Mouse (Mus musculus) liver, adult 2 months (tissue): ENCODE measurements around the gene Ddx28. TPM values are rescaled to one million over a fixed set of nuclear protein-coding genes. Genes with fewer than 3 reads are reported as not detected.
"Not testable (repeated sequence)": the region's sequence is repeated elsewhere in the genome, so short reads cannot be mapped to it uniquely, and the experiment has no call there.

Experiments
- DNase-seq: peaks from one replicate; pipeline ENCODE4 v3.0.0-alpha.2; 2011; ENCODE audit warnings: low read depth, low spot score; ENCODE audit errors: extremely low read depth
- H3K27ac ChIP-seq: fragments of 200-500 bp; replicated peaks from 2 replicates; pipeline ENCODE4 v1.5.1; 2012; ENCODE audit warnings: low read depth, mild to moderate bottlenecking, control low read depth, inconsistent platforms, low read length; ENCODE audit not compliant: insufficient read depth
- H3K27me3 ChIP-seq: fragments of 200-500 bp; 2 replicates; pipeline ENCODE4 v1.6.1; 2012; ENCODE audit warnings: mild to moderate bottlenecking, moderate library complexity, low read length, inconsistent platforms; ENCODE audit not compliant: control insufficient read depth, insufficient read depth
- H3K36me3 ChIP-seq: fragments of 200-500 bp; 2 replicates; pipeline ENCODE4 v1.6.1; 2012; ENCODE audit warnings: low read length, inconsistent platforms; ENCODE audit not compliant: control insufficient read depth, insufficient read depth
- H3K4me1 ChIP-seq: fragments of 200-500 bp; 2 replicates; pipeline ENCODE4 v1.6.1; 2011; ENCODE audit warnings: low read length; ENCODE audit not compliant: control insufficient read depth, insufficient read depth
- H3K4me3 ChIP-seq: fragments of 200-500 bp; 2 replicates; pipeline ENCODE4 v1.5.1; 2011; ENCODE audit warnings: low read depth, mild to moderate bottlenecking, control low read depth, low read length, moderate library complexity; ENCODE audit not compliant: insufficient read depth
- H3K79me2 ChIP-seq: fragments of 200-500 bp; 2 replicates; pipeline ENCODE4 v1.6.1; 2012; ENCODE audit warnings: inconsistent platforms, mild to moderate bottlenecking, low read length, moderate library complexity; ENCODE audit not compliant: control insufficient read depth, insufficient read depth
- H3K9ac ChIP-seq: fragments of 200-500 bp; 2 replicates; pipeline ENCODE4 v1.6.1; 2012; ENCODE audit warnings: low read depth, mild to moderate bottlenecking, control low read depth, inconsistent platforms, low read length
- CTCF ChIP-seq: fragments of 200-500 bp; IDR thresholded peaks from 2 replicates; pipeline ENCODE4 v1.5.1; 2011; ENCODE audit warnings: low read depth, low read length, control low read depth
- POLR2A ChIP-seq: fragments of 200-500 bp; IDR thresholded peaks from 2 replicates; pipeline ENCODE4 v1.6.1; 2011; ENCODE audit warnings: low read length, control low read depth; ENCODE audit not compliant: insufficient read depth; ENCODE audit errors: extremely low read depth
- WGBS: fragments of 180-500 bp; shearing (Covaris S2); methylation state at CpG from one replicate; pipeline ENCODE4 v1.1.7; 2018; 5-methylcytosine and 5-hydroxymethylcytosine counted together
- polyA plus RNA-seq: library from polyadenylated mRNA; depleted of rRNA; stranded (reverse); fragments of >200 nt; gene quantifications from 2 replicates; pipeline ENCODE4 v1.2.3, GENCODE M21; 2012
- total RNA-seq: library from RNA; depleted of rRNA; stranded (reverse); fragments of >200 nt; gene quantifications from 2 replicates; pipeline ENCODE4 v1.2.3, GENCODE M21; 2014

Gene Ddx28
- total and polyA plus RNA-seq, 2 experiments, result 9.6 to 10.3 TPM

GRCm38 (mm10) chr8:106010748-106011642 lies 687 bp downstream of the Ddx28 start:
- DNase-seq, result peak; percentile 80
- Histone ChIP-seq H3K27me3 (no peaks in the 10 kb centered on the region), H3K4me1 (peaks cover 8% of the 10 kb centered on the region), H3K27ac (peak overlapping the region; percentile 39), H3K4me3 (peak overlapping the region; percentile 72), H3K79me2 (peaks cover 3% of the 10 kb centered on the region; the same call in 1 of the 2 replicates), H3K9ac (peak overlapping the region; percentile 80), H3K36me3 (no peaks in the 10 kb centered on the region)
- TF ChIP-seq CTCF (no peak), POLR2A (peak; percentile 40; the same call in 1 of the 2 replicates)
- under 1% methylated on average over 74 of the region's 74 CpGs for WGBS

GRCm38 (mm10) chr8:106007891-106008290 lies 3.8 kb downstream of the Ddx28 start:
- H3K9ac ChIP-seq, H3K27ac ChIP-seq, H3K36me3 ChIP-seq, H3K79me2 ChIP-seq, H3K4me3 ChIP-seq, H3K27me3 ChIP-seq, H3K4me1 ChIP-seq: not testable (repeated sequence)
- peak; percentile 56 for DNase-seq
- WGBS, result 31% methylated on average over 3 of the region's 3 CpGs

GRCm38 (mm10) chr8:106007135-106007534 lies 4.5 kb downstream of the Ddx28 start:
- WGBS, result 31% methylated on average over 3 of the region's 3 CpGs
- Histone ChIP-seq H3K4me1 (peaks cover 8% of the 10 kb centered on the region), H3K9ac (no peak overlapping the region), H3K4me3 (no peak overlapping the region), H3K27ac (no peak overlapping the region), H3K27me3 (no peaks in the 10 kb centered on the region), H3K79me2 (peaks cover 3% of the 10 kb centered on the region; the same call in 1 of the 2 replicates), H3K36me3 (no peaks in the 10 kb centered on the region)
- no peak for DNase-seq
- TF ChIP-seq CTCF, result no peak
- TF ChIP-seq POLR2A, result no peak

GRCm38 (mm10) chr8:106006413-106006812 lies 5.3 kb downstream of the Ddx28 start:
- no peaks in the 10 kb centered on the region for H3K36me3 ChIP-seq
- H3K27ac ChIP-seq, result no peak overlapping the region
- DNase-seq, result peak; percentile 51
- H3K9ac ChIP-seq, result no peak overlapping the region
- H3K4me3 ChIP-seq, result no peak overlapping the region
- TF ChIP-seq POLR2A (no peak), CTCF (peak; percentile 34; the same call in 1 of the 2 replicates)
- peaks cover 8% of the 10 kb centered on the region for H3K4me1 ChIP-seq
- 85% methylated on average over 4 of the region's 4 CpGs for WGBS
- H3K27me3 ChIP-seq, result no peaks in the 10 kb centered on the region
- H3K79me2 ChIP-seq, result peaks cover 3% of the 10 kb centered on the region; the same call in 1 of the 2 replicates

- Histone ChIP-seq H3K9ac (no peak within 1 kb of the TSS), H3K27ac (no peak within 1 kb of the TSS), H3K27me3 (no peaks in the 10 kb centered on the region), H3K4me1 (peaks cover 8% of the 10 kb centered on the region), H3K4me3 (no peak within 1 kb of the TSS), H3K79me2 (peaks cover 3% of the 10 kb centered on the region; the same call in 1 of the 2 replicates), H3K36me3 (no peaks in the 10 kb centered on the region)
- DNase-seq, result no peak
- WGBS, result 92% methylated on average over 4 of the region's 4 CpGs
- TF ChIP-seq CTCF (no peak), POLR2A (no peak)
These were observed 5.8 kb downstream of the Ddx28 start, which contains the start of gene Dpep2nb for GRCm38 (mm10) chr8:106005875-106006274. Gene Dpep2nb (minus strand): TSS chr8:106005975.
